8 mouse cellular contexts compared by ENCODE assay signal in genomic region chr6:97179367-97179828, GRCm38 (mm10). TPM values are rescaled to one million over a fixed set of nuclear protein-coding genes. Genes with fewer than 3 reads are reported as not detected.
DNase-seq lines count a peak whose midpoint lies in the region; ATAC-seq and TF ChIP-seq lines count a peak whose summit lies in the region.

No protein-coding gene starts in this region.

- H3K4me1 ChIP-seq in heart, embryonic 10.5 days = peaks cover 23% of the 10 kb centered on the region
- H3K4me1 ChIP-seq in ES-Bruce4 (ENCODE audit: control insufficient read depth, insufficient read depth, low read length) = no peaks in the 10 kb centered on the region
- H3K4me1 ChIP-seq in limb, embryonic 10.5 days = peaks cover 18% of the 10 kb centered on the region
- H3K4me1 ChIP-seq in neural tube, embryonic 12.5 days = peaks cover 8% of the 10 kb centered on the region

- H3K4me2 ChIP-seq in neural tube, embryonic 12.5 days (replicated peaks) = peak overlapping the region; percentile 69

- no peak for TF ChIP-seq POLR2A in ES-Bruce4 (IDR thresholded peaks at IDR 0.05; ENCODE audit: insufficient read depth, low read length)

- TF ChIP-seq CTCF in ES-Bruce4 (IDR thresholded peaks at IDR 0.05; ENCODE audit: low read depth, low read length) = no peak

- H3K27ac ChIP-seq in heart, embryonic 10.5 days = peak overlapping the region; percentile 95
- H3K27ac ChIP-seq in ES-Bruce4 (ENCODE audit: insufficient read depth, low read length) = peak overlapping the region; percentile 39
- peak overlapping the region; percentile 94 for H3K27ac ChIP-seq in limb, embryonic 10.5 days
- peak overlapping the region; percentile 81 for H3K27ac ChIP-seq in neural tube, embryonic 12.5 days

- WGBS in heart, embryonic 10.5 days = 7% methylated on average over 11 of the region's 11 CpGs
- 17% methylated on average over 11 of the region's 11 CpGs for WGBS in limb, embryonic 10.5 days
- WGBS in neural tube, embryonic 12.5 days = 9% methylated on average over 11 of the region's 11 CpGs

- peaks cover 34% of the 10 kb centered on the region for H3K36me3 ChIP-seq in heart, embryonic 10.5 days
- H3K36me3 ChIP-seq in ES-Bruce4 (ENCODE audit: control insufficient read depth, insufficient read depth, low read length, poor library complexity, severe bottlenecking) = peaks cover 8% of the 10 kb centered on the region
- peaks cover 44% of the 10 kb centered on the region for H3K36me3 ChIP-seq in limb, embryonic 10.5 days
- peaks cover 20% of the 10 kb centered on the region for H3K36me3 ChIP-seq in neural tube, embryonic 12.5 days

- peak; percentile 69 for ATAC-seq in erythroid progenitor cell, adult 5-6 weeks (replicated peaks; ENCODE audit: low FRiP score, poor library complexity, severe bottlenecking)
- ATAC-seq in neural tube, embryonic 12.5 days (ENCODE audit: low FRiP score, low read depth) = no peak; the same call in none of the 2 replicates

- peak overlapping the region; percentile 93 for H3K4me3 ChIP-seq in heart, embryonic 10.5 days
- peak overlapping the region; percentile 88 for H3K4me3 ChIP-seq in ES-Bruce4 (ENCODE audit: low read depth, low read length)
- peak overlapping the region; percentile 78 for H3K4me3 ChIP-seq in limb, embryonic 10.5 days
- peak overlapping the region; percentile 89 for H3K4me3 ChIP-seq in neural tube, embryonic 12.5 days

- H3K9ac ChIP-seq in ES-Bruce4 (ENCODE audit: low read depth, poor library complexity, severe bottlenecking) = peak overlapping the region; percentile 85
- peak overlapping the region; percentile 95 for H3K9ac ChIP-seq in neural tube, embryonic 12.5 days

- DNase-seq in heart, embryonic 10.5 days (ENCODE audit: low spot score) = peak; percentile 76
- DNase-seq in heart, adult 18-20 months = no peak
- no peak for DNase-seq in limb, embryonic 10.5 days (ENCODE audit: low spot score)
- DNase-seq in right cerebral cortex, postnatal 25 days = no peak
- DNase-seq in spleen, adult 18-20 months = no peak

- no peaks in the 10 kb centered on the region for H3K27me3 ChIP-seq in heart, embryonic 10.5 days (ENCODE audit: insufficient read depth, poor library complexity, severe bottlenecking)
- no peaks in the 10 kb centered on the region for H3K27me3 ChIP-seq in ES-Bruce4 (ENCODE audit: control insufficient read depth, insufficient read depth, low read length, poor library complexity, severe bottlenecking)
- no peaks in the 10 kb centered on the region for H3K27me3 ChIP-seq in limb, embryonic 10.5 days (ENCODE audit: low read depth, poor library complexity, severe bottlenecking)
- H3K27me3 ChIP-seq in neural tube, embryonic 12.5 days (replicated peaks) = no peaks in the 10 kb centered on the region

- no peak for TF ChIP-seq EP300 in ES-Bruce4 (IDR thresholded peaks at IDR 0.05; ENCODE audit: insufficient read depth, low read depth, low read length)

- H3K9me3 ChIP-seq in heart, embryonic 10.5 days = no peaks in the 10 kb centered on the region
- no peaks in the 10 kb centered on the region for H3K9me3 ChIP-seq in ES-Bruce4 (replicated peaks; ENCODE audit: control insufficient read depth, insufficient read depth, low read length, poor library complexity, severe bottlenecking)
- no peaks in the 10 kb centered on the region for H3K9me3 ChIP-seq in limb, embryonic 10.5 days (replicated peaks)
- H3K9me3 ChIP-seq in neural tube, embryonic 12.5 days = no peaks in the 10 kb centered on the region

RNA-seq across cellular contexts. Expression of gene Tmf1, which starts 0.5 kb away (rescaled TPM):
- 23.8 and 24.0 TPM in 2 replicates for polyA plus RNA-seq in heart, embryonic 10.5 days (2016; fragmentation: Nextera tagmentation; extraction: Ambion mirVana)
- 10 to 100 TPM; 38.2 to 40.5 TPM for total RNA-seq in heart, adult 18-20 months (2021)
- polyA plus RNA-seq in ES-Bruce4 (2011; ENCODE audit: insufficient read depth, insufficient read length, low read depth, missing spikeins) = 39.0 and 52.4 TPM in 2 replicates
- total RNA-seq in erythroid progenitor cell, adult 5-6 weeks (2015; ENCODE audit: low replicate concordance) = 18.0 and 21.3 TPM in 2 replicates
- 107 and 142 TPM in 2 replicates for total RNA-seq in erythroid progenitor cell, adult 5-6 weeks (2017; ENCODE audit: low replicate concordance)
- 20.9 and 27.8 TPM in 2 replicates for polyA plus RNA-seq in limb, embryonic 10.5 days (2016; fragmentation: Nextera tagmentation; extraction: Ambion mirVana)
- polyA plus RNA-seq in neural tube, embryonic 12.5 days (2016; fragmentation: Nextera tagmentation; extraction: Ambion mirVana) = 34.6 and 40.2 TPM in 2 replicates

RNA-seq across cellular contexts. Expression of gene Uba3, which starts 26.0 kb away (rescaled TPM):
- 88.8 and 90.6 TPM in 2 replicates for polyA plus RNA-seq in heart, embryonic 10.5 days (2016; fragmentation: Nextera tagmentation; extraction: Ambion mirVana)
- total RNA-seq in heart, adult 18-20 months (2021) = 10 to 100 TPM; 55.0 to 62.2 TPM
- polyA plus RNA-seq in ES-Bruce4 (2011; ENCODE audit: insufficient read depth, insufficient read length, low read depth, missing spikeins) = 125 and 136 TPM in 2 replicates
- 34.2 and 38.6 TPM in 2 replicates for total RNA-seq in erythroid progenitor cell, adult 5-6 weeks (2015; ENCODE audit: low replicate concordance)
- 55.7 and 71.2 TPM in 2 replicates for total RNA-seq in erythroid progenitor cell, adult 5-6 weeks (2017; ENCODE audit: low replicate concordance)
- 85.0 and 96.2 TPM in 2 replicates for polyA plus RNA-seq in limb, embryonic 10.5 days (2016; fragmentation: Nextera tagmentation; extraction: Ambion mirVana)
- polyA plus RNA-seq in neural tube, embryonic 12.5 days (2016; fragmentation: Nextera tagmentation; extraction: Ambion mirVana) = 93.0 and 96.5 TPM in 2 replicates

RNA-seq across cellular contexts. Expression of gene Eogt, which starts 30.4 kb away (rescaled TPM):
- polyA plus RNA-seq in heart, embryonic 10.5 days (2016; fragmentation: Nextera tagmentation; extraction: Ambion mirVana) = 11.2 and 14.9 TPM in 2 replicates
- 10 to 100 TPM; 12.8 TPM for total RNA-seq in heart, adult 18-20 months (2021)
- 28.2 and 37.9 TPM in 2 replicates for polyA plus RNA-seq in ES-Bruce4 (2011; ENCODE audit: insufficient read depth, insufficient read length, low read depth, missing spikeins)
- 2.2 and 5.4 TPM in 2 replicates for total RNA-seq in erythroid progenitor cell, adult 5-6 weeks (2015; ENCODE audit: low replicate concordance)
- total RNA-seq in erythroid progenitor cell, adult 5-6 weeks (2017; ENCODE audit: low replicate concordance) = 1.0 and 2.2 TPM in 2 replicates
- polyA plus RNA-seq in limb, embryonic 10.5 days (2016; fragmentation: Nextera tagmentation; extraction: Ambion mirVana) = 20.8 and 22.0 TPM in 2 replicates
- polyA plus RNA-seq in neural tube, embryonic 12.5 days (2016; fragmentation: Nextera tagmentation; extraction: Ambion mirVana) = 9.3 and 11.4 TPM in 2 replicates

RNA-seq across cellular contexts. Expression of gene Arl6ip5, which starts 31.1 kb away (rescaled TPM):
- 54.5 and 87.5 TPM in 2 replicates for polyA plus RNA-seq in heart, embryonic 10.5 days (2016; fragmentation: Nextera tagmentation; extraction: Ambion mirVana)
- total RNA-seq in heart, adult 18-20 months (2021) = 100 to 1,000 TPM; 125 to 130 TPM
- polyA plus RNA-seq in ES-Bruce4 (2011; ENCODE audit: insufficient read depth, insufficient read length, low read depth, missing spikeins) = 51.2 and 58.0 TPM in 2 replicates
- total RNA-seq in erythroid progenitor cell, adult 5-6 weeks (2015; ENCODE audit: low replicate concordance) = 13.0 and 18.4 TPM in 2 replicates
- 16.7 and 22.1 TPM in 2 replicates for total RNA-seq in erythroid progenitor cell, adult 5-6 weeks (2017; ENCODE audit: low replicate concordance)
- polyA plus RNA-seq in limb, embryonic 10.5 days (2016; fragmentation: Nextera tagmentation; extraction: Ambion mirVana) = 24.0 and 27.5 TPM in 2 replicates
- polyA plus RNA-seq in neural tube, embryonic 12.5 days (2016; fragmentation: Nextera tagmentation; extraction: Ambion mirVana) = 81.3 and 92.2 TPM in 2 replicates

Comparison
In these comparisons a context has a peak if more than half of its experiments do, and no peak if none do; other contexts are left out.
1. H3K27ac ChIP-seq: peak in every context shown above with its lines; median percentile 95 in heart, embryonic 10.5 days; 94 in limb, embryonic 10.5 days; 81 in neural tube, embryonic 12.5 days; 39 in ES-Bruce4.